Mouse (Mus musculus) heart, embryonic 16.5 days (tissue): Measurements from ENCODE around the gene Fblim1. TPM values are rescaled to one million over a fixed set of nuclear protein-coding genes. Genes with fewer than 3 reads are reported as not detected.
A peak's percentile ranks its signal among the peaks of the same experiment; 100 is the strongest.

Source experiments
- ATAC-seq: fragments of 200-750 bp; cut with Nextera tagmentation; replicated peaks from 2 replicates; pipeline ENCODE4 v1.8.0; 2017; ENCODE audit warnings: moderate number of reproducible peaks; ENCODE audit not compliant: insufficient read depth, low FRiP score; ENCODE audit errors: extremely low read depth
- H3K27ac ChIP-seq: fragments of 300-500 bp; sonication (generic); 2 replicates; pipeline ENCODE4 v1.5.1; 2014; ENCODE audit warnings: mild to moderate bottlenecking, low read length, control low read depth, moderate library complexity
- H3K27me3 ChIP-seq: fragments of 300-500 bp; sonication (generic); 2 replicates; pipeline ENCODE4 v1.6.1; 2014; ENCODE audit warnings: low read length, mixed read lengths; ENCODE audit not compliant: control insufficient read depth, insufficient read depth
- H3K36me3 ChIP-seq: fragments of 300-500 bp; sonication (generic); 2 replicates; pipeline ENCODE4 v1.6.1; 2014; ENCODE audit not compliant: control insufficient read depth, insufficient read depth
- H3K4me1 ChIP-seq: fragments of 300-500 bp; sonication (generic); 2 replicates; pipeline ENCODE4 v1.6.1; 2014; ENCODE audit warnings: low read length, mixed read lengths; ENCODE audit not compliant: control insufficient read depth, insufficient read depth
- H3K4me2 ChIP-seq: fragments of 300-500 bp; sonication (generic); 2 replicates; pipeline ENCODE4 v1.6.1; 2014; ENCODE audit warnings: low read depth, mild to moderate bottlenecking, control low read depth, low read length
- H3K4me3 ChIP-seq: fragments of 300-500 bp; sonication (generic); 2 replicates; pipeline ENCODE4 v1.5.1; 2014; ENCODE audit warnings: mild to moderate bottlenecking, control low read depth, low read length
- H3K9ac ChIP-seq: fragments of 300-500 bp; sonication (generic); 2 replicates; pipeline ENCODE4 v1.6.1; 2014; ENCODE audit warnings: low read length, control low read depth
- H3K9me3 ChIP-seq: fragments of 300-500 bp; sonication (generic); replicated peaks from 2 replicates; pipeline ENCODE4 v1.6.1; 2016; ENCODE audit warnings: low read length; ENCODE audit not compliant: control insufficient read depth
- WGBS: fragments of 180-500 bp; shearing (Covaris S2); extraction: QIAGEN DNeasy Blood & Tissue Kit; methylation state at CpG from one replicate; pipeline ENCODE4 v1.1.7; 2014; 5-methylcytosine and 5-hydroxymethylcytosine counted together
- polyA plus RNA-seq: library from polyadenylated mRNA; unstranded; fragments of >200 nt; fragmentation: Nextera tagmentation; extraction: Ambion mirVana; gene quantifications from 2 replicates; pipeline ENCODE4 v1.2.1, GENCODE M21; 2015

Fblim1 gene
- polyA plus RNA-seq, 1 experiment from 2014 or later, result 46.9 TPM

DNA sequence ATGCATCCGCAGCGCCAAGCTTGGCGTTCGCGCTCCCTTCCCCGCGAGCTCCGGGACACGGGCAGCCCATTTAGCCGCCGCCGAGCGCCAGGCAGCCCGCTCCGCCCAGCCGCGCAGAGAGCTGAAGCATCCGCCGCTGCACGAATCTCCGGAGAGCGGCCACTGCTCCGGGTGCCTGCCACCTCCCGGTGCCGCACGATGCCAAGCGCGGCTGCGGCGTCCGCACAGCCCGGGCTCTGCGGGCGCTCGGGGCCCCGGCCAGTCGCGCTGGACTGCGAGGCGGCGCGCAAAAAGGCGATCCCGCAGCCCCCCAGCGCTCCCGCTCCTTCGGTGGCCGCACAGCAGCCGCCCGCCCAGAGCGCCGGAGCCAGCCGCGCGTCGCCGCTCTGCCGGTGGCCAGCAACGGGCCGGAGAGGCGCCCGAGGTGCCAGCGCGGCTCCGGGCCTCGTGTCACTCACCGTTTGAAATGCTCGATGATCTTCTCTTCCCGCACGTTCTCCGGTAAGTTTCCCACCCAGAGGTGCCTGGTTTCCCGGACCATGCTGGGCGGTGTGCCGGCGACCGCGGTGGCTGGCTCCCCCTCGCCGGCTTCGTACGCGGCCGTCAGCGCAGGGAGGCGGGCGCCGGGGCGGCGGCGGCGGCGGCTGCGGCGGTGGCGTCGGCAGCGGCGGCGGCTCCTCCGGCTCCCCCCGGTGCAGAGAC lies 68.0 kb downstream of the Fblim1 start:
- no peaks in the 10 kb centered on the region for H3K9me3 ChIP-seq
- H3K9ac ChIP-seq, result peak overlapping the region; percentile 95
- H3K4me1 ChIP-seq, result peaks cover 37% of the 10 kb centered on the region
- no peaks in the 10 kb centered on the region for H3K27me3 ChIP-seq
- H3K27ac ChIP-seq, result peak overlapping the region; percentile 99
- WGBS, result under 1% methylated on average over 95 of the region's 101 CpGs
- no peaks in the 10 kb centered on the region for H3K36me3 ChIP-seq
- ATAC-seq, result no peak; the same call in 1 of the 2 replicates
- peak overlapping the region; percentile 97 for H3K4me3 ChIP-seq
- H3K4me2 ChIP-seq, result peak overlapping the region; percentile 84

DNA sequence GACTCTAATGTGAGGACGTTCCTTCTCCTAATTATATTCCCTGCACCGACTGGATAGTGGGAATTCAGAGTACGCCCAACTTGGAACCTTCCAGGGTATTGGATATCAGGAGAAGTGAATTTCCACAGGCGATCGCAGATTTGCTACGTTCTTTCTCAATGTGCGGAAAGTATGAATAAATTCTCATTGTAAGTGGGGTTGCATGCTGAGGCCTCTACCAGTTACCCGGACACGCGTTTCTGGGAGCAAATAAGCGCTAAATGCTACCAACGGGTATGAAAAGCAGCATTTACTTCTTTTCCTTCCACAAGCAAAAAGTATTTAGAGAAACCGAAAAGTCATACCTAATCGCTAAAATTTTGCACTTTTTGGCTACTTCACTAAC lies 68.7 kb downstream of the Fblim1 start:
- Histone ChIP-seq H3K27me3 (no peaks in the 10 kb centered on the region), H3K9me3 (no peaks in the 10 kb centered on the region), H3K4me2 (peak overlapping the region; percentile 84), H3K9ac (peak overlapping the region; percentile 95), H3K27ac (peak overlapping the region; percentile 99), H3K4me3 (peak overlapping the region; percentile 97), H3K4me1 (peaks cover 37% of the 10 kb centered on the region), H3K36me3 (no peaks in the 10 kb centered on the region)
- under 1% methylated on average over 14 of the region's 14 CpGs for WGBS
- ATAC-seq, result no peak

DNA sequence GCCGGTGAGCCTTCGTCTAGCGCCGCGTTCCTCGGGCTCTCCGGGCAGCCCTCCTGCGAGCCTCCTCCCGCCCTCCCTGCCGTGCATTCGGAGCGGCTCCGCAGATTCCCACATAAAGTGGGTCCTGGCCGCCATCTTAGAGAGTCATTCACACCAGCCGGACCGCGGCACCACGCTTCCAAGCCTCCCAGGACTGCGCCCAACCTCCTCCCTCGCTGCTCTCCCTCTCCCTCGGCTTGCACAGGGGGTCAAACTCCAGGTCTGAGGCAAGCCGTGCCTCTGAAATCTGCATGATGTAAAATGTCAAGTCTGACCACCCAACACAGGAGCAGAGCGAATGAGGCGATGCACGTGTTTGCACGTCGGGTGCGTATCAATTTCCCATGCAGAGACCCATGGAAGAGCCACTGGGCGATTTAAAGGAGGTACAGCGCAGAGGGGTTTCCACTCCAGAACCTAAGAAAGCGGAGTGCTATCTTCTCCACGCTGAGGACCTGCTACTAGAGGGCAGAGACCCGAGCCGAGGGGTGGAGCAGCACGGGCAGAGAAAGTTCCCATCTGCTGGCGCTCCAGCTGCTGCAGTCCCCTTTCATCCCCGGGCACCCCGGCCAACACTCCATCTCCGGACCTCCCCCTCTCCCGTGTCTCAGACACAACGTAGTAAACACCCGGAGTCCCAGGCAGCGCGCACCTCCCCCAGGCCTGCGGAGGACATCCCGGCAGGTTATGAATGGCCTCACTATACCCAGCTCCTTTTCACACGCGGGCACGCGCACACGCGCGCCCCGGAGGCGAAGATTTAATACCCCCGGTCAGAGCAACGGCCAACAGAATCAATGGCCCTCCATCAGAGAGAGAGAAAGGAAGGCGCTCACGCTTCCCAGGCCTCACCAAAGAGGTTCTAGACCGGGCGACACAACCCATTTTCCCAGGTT lies 69.3 kb downstream of the Fblim1 start:
- Histone ChIP-seq H3K9ac (peak overlapping the region; percentile 95), H3K4me3 (peak overlapping the region; percentile 97), H3K27ac (peak overlapping the region; percentile 99), H3K9me3 (no peaks in the 10 kb centered on the region), H3K4me1 (peaks cover 33% of the 10 kb centered on the region), H3K4me2 (peak overlapping the region; percentile 84), H3K27me3 (no peaks in the 10 kb centered on the region), H3K36me3 (no peaks in the 10 kb centered on the region)
- no peak for ATAC-seq
- under 1% methylated on average over 61 of the region's 61 CpGs for WGBS

DNA sequence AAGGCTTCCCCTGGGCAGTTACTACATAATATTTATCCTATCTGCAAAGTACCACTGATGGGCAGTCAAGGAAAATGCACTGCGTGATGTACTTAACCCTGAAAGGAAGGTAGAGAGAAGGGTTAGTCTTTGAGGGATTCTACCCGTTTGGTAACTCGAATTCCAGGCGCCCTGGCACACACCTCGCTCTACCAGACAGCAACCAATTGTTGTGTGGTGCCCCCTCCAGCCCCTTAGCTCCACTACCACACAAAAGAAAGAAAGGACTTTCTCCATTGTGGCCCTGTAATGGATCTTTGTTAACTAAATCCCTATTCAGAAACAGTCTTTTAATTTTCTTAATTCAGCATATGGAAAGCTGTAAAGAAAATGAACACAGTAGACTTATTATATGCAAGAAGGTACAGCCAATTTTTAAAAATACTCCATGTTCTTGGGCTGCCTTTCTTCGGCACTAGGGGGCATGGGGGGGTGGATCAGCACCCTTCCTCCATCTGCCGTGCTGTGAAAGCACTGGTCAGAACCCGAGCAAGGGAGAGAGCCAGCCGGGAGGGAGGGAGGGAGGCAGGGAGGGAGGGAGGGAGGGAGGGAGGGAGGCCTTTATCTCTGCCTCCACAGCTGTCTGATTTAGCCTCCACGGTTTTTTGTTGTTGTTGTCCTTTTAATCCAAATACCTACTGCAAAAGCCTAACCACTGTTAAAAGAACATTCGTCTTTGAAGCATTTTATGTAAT lies 70.8 kb downstream of the Fblim1 start:
- H3K4me3 ChIP-seq, result peak overlapping the region; percentile 97
- H3K9ac ChIP-seq, result peak overlapping the region; percentile 95
- WGBS, result 25% methylated on average over 9 of the region's 11 CpGs
- peaks cover 31% of the 10 kb centered on the region for H3K4me1 ChIP-seq
- peak overlapping the region; percentile 99 for H3K27ac ChIP-seq
- peaks cover 2% of the 10 kb centered on the region; the same call in 1 of the 2 replicates for H3K36me3 ChIP-seq
- H3K4me2 ChIP-seq, result peak overlapping the region; percentile 84
- H3K27me3 ChIP-seq, result no peaks in the 10 kb centered on the region
- ATAC-seq, result no peak
- no peaks in the 10 kb centered on the region for H3K9me3 ChIP-seq

DNA sequence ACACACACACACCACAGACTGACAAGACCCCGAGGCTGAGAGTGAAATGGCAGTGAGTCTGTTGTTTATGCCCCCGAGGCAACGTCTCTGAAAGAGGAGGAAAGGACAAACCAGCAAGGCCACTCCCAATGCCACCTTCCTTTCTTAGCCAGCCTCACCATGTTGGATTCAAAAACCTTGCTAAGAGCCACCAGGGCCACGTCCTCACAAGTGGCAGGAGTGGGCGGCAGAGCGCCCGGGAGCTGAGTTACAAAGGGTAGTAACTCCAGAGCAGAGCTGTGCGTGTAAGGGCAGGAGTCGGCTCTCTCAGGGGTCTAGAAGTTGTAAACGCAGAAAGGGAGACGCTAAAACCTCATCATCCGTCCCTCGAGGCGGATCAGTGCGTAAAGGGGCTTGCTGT lies 74.9 kb downstream of the Fblim1 start:
- H3K27ac ChIP-seq, result no peak overlapping the region
- no peak overlapping the region for H3K4me2 ChIP-seq
- 78% methylated on average over 15 of the region's 15 CpGs for WGBS
- no peak overlapping the region for H3K9ac ChIP-seq
- no peak overlapping the region for H3K4me3 ChIP-seq
- peaks cover 5% of the 10 kb centered on the region; the same call in 1 of the 2 replicates for H3K36me3 ChIP-seq
- H3K9me3 ChIP-seq, result no peaks in the 10 kb centered on the region
- ATAC-seq, result no peak
- H3K4me1 ChIP-seq, result peaks cover 35% of the 10 kb centered on the region
- no peaks in the 10 kb centered on the region for H3K27me3 ChIP-seq

DNA sequence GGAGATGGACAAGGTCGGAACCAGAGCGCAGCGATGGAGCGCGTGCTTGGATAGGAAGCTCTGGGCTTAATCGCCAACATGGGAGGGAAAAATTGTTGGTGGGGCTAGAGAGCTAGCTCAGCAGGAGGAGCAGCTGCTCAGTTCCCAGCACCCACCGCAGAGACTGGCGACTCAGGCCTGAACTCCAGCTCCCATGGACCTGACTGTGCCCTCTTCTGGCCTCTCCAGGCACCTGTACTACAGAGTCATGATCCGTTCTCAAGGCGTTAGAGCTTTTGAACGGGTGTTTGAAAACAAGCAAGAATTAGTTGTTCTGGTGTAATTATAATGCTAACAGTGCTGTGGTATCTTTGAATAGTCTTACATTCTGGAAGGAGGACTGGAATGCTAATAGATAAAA lies 77.0 kb downstream of the Fblim1 start:
- Histone ChIP-seq H3K27ac (no peak overlapping the region), H3K36me3 (peaks cover 5% of the 10 kb centered on the region; the same call in 1 of the 2 replicates)
- no peak for ATAC-seq

DNA sequence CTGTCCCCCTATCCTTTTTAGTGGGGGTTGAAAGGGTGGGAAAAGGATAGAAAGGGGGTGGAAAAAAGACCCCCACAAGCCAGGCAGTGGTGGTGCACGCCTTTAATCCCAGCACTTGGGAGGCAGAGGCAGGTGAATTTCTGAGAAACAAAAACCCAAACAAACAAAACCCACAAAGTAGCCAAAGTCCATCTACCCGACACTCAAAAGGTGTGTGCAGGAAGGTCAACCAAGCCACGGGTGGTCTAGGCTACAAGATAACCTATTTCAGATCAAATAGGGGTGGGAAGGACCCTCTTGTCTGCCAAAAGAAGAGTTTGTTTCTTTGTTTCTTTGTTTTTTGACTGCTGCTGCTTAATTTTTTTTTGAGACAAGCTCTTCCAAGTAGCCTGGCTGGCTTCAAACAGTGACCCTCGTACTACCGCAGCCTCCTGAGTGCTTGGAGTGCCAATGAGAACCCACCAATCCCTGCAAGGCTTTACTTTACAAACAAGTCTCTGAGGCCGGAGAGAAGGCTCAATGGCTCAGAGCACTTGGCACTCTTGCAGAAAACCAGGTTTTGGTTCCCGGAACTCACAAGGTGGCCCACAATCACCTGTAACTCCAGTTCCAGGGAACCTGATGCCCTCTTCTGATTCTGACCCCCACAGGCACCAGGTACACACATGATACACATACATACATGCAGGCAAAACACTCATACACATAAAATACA lies 78.8 kb downstream of the Fblim1 start:
- peaks cover 6% of the 10 kb centered on the region for H3K36me3 ChIP-seq
- H3K4me2 ChIP-seq, result no peak overlapping the region
- H3K4me1 ChIP-seq, result peaks cover 32% of the 10 kb centered on the region
- H3K27me3 ChIP-seq, result no peaks in the 10 kb centered on the region
- H3K9ac ChIP-seq, result no peak overlapping the region
- ATAC-seq, result no peak
- WGBS, result 59% methylated on average over 7 of the region's 7 CpGs
- no peak overlapping the region for H3K4me3 ChIP-seq
- no peak overlapping the region for H3K27ac ChIP-seq
- no peaks in the 10 kb centered on the region for H3K9me3 ChIP-seq

More for the DNA sequence above, 77.0 kb downstream of the Fblim1 start:
- Histone ChIP-seq H3K4me1 (peaks cover 28% of the 10 kb centered on the region), H3K27me3 (no peaks in the 10 kb centered on the region), H3K9me3 (no peaks in the 10 kb centered on the region), H3K4me2 (no peak overlapping the region), H3K4me3 (no peak overlapping the region), H3K9ac (no peak overlapping the region)
- WGBS, result 89% methylated on average over 11 of the region's 11 CpGs
